Mouse (Mus musculus) layer of hippocampus, adult 18-20 months (tissue): ENCODE measurements around the gene Pik3r3. TPM values are rescaled to one million over a fixed set of nuclear protein-coding genes. Genes with fewer than 3 reads are reported as not detected.
"Not testable (repeated sequence)": the region's sequence is repeated elsewhere in the genome, so short reads cannot be mapped to it uniquely, and the experiment has no call there.

ENCODE experiments used
- DNase-seq, 2 experiments: peaks; one replicate each; pipeline ENCODE4 v3.0.0; 2022; ENCODE audit warnings: low spot score in 2 of 2
- total RNA-seq, 2 experiments: library from RNA; stranded (reverse); gene quantifications; 2 replicates each; pipeline ENCODE4 v1.2.3; 2021

Pik3r3 gene
- total RNA-seq, 2 experiments from 2014 or later = 31.3 to 34.3 TPM

DNA sequence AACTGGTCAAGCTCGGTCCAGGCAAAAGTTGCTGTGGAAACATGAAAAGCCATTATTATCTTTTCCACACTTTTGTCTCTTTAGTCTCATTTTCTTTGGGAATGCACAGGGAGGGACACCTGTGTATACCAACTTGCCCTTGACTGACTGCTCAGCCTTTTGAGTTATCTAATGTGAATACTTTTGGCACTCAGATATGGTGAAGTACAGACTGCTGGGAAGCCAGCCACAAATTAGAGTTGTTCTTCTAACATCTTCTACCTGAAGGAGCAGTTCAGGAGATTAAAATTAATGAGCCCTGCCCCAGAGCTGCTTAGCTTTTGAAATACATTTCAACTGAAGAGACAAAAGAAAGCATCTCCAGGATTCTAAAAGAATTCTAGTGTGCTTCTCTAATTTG lies 2.4 kb upstream of the Pik3r3 start:
- no peak for DNase-seq

DNA sequence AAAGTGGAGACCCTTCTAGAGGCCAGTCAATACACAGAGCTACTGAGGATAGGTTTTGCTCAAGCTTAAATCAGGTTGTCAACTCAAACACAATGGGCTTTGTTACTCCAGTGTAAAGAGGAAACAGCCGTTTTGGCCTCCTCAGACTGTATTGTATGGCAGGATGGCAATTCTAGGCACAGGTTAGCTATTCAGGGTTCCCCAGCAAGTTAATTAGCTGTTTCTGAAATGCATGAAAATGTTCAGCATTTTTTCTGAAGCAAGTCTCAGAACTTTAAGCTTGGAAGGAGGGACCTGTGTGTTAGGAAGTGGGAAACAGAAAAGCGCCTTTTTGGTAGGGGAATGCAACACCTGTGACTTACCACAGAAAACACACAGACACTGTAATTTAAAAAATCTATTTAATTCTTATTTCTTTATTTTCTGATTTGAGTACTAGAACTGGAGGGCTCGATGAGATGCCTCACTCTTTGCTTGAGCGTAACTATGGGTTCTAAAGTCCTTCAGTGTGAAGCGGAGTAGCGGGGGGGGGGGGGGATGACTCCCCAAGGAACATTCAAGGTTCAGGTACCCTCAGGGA lies 1.3 kb upstream of the Pik3r3 start:
- DNase-seq = no peak

DNA sequence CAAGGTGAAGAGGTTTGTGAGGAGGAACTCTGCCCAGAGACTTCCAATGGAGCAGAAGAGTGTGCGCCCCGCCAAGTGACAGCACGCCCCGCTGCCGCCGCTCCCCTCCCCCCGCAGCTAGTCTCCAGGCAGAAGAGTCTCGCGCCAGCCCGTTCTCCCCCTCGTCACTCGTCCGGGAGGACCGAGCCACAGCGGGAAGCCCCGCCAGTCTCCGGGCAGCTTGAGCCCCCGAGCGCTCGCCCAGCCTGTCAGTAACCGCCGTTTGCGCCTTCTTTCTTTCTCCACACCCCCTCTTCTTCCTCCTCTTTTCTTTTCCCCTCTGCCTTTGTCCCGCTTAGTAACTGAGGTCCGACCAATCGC lies 658 bp upstream of the Pik3r3 start:
- DNase-seq = no peak

DNA sequence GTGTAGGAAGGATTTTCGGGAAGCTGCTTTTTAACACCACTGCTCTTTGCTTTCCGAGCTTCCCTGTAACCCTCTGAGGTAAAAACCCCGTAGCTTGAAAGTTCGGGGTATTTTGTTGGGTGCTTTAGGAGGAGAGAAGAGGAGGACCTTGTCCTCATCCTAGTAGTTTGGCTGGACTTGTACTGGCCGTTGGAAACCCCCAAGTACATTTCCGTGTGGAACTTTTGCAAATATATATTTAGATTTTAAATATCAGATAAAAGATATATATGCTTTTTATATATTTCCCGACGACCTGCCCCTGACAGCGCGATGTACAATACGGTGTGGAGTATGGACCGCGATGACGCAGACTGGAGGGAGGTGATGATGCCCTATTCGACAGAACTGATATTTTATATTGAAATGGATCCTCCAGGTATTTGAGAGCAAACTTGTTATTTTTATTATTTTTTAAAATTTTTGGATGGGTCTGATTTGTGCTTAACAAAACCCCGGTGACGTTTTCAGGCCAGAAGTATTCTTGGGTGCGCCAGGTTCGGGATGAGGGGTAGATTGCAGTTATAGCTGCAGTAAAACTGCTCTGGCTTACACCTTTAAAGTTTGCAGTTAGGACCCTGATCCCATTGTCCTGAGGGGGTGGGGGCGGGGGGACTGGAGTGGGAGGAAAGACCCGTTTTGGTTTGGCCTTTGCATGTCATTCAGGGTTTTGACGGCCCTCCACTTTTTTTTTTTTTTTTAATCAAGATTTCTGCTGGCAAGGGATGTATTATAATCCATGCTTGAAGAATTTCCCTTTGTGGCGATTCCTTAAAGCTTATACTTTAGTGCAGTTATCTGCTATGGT lies 801 bp downstream of the Pik3r3 start:
- peak; percentile 26 to 36 for DNase-seq

DNA sequence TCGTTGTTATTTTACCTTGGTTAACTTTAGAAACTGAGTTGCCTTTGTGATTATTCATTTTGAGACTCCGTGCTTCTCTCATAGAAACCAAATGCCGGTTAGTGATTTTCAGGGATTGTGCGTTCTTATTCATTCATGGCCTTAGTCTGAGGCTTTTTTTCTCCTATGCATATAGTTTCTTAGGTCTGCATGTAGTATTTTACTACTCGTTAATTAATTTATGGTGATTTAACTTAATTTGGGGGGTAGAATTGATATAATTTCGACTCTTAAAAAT lies 1.4 kb downstream of the Pik3r3 start:
- no peak for DNase-seq

DNA sequence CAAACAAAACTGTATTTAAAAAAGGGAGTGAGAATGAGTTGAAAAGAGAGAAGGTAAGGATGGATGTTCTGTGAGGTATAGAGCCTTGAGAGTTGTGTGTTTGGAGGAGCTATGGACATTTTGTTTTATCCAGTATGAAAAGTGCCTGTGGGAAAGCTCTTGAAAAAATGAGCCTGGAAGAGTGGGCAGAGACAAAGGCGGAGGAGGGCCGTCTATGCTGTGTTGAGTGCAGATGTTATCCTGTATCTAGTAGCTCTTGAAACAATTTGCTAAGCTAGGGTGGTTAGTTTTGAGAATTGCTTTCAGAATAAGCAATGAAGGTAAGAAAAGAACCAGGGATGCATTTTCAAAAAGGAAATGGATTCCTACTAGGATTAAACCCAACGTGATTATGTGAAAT lies 22.0 kb downstream of the Pik3r3 start:
- peak in 1 of 2 experiments; percentile 12 for DNase-seq

DNA sequence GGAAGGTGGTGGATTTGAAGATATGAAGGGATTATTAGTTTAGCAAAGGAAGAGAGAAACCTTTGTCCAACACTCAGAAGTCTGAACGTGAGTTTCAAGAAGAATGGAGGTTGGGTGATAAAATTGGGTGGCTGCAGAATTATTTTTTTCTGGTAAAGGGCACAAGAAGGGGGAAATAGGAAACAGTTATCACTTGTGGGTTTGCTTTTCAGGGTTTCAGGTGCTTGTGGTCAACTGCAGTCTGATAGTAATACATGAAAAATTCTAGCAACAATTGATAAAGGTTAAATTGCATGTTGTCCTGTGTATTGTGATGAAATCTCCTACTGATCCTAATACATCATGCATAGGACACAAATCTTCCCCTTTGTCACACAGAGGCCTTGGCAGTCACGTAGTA lies 22.8 kb downstream of the Pik3r3 start:
- no peak for DNase-seq

DNA sequence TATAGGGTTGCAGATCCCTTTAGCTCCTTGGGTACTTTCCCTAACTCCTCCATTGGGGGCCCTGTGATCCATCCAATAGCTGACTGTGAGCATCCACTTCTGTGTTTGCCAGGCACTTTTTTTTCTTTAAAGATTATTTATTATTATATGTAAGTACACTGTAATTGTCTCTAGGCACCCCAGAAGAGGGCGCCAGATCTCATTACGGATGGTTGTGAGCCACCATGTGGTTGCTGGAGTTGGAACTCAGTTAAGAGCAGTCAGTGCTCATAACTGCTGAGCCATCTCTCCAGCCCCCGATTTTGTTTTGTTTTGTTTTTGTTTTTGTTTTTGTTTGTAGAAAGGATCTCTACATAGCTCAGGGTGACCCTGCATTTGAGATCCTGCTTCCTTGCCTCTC lies 24.5 kb downstream of the Pik3r3 start:
- DNase-seq = not testable (repeated sequence)

DNA sequence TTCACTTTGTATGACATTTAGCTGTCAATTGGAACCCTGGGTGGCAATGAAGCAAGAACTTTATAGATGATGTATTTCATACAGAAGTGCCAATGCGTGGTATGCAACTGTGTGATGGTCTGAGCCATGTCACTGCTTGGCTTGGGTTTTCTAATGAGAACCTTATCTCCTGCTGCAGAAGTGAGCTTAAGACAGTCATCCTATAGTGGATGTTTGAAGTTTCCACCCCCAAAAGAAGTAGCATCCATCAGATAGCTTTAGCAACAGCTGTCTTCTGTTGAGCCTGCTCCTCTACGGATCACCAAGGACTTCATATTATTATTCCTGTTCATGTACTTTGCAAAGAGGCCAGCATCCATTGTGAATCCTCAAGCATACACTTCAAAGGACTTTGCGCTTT lies 28.6 kb downstream of the Pik3r3 start:
- DNase-seq = no peak

DNA sequence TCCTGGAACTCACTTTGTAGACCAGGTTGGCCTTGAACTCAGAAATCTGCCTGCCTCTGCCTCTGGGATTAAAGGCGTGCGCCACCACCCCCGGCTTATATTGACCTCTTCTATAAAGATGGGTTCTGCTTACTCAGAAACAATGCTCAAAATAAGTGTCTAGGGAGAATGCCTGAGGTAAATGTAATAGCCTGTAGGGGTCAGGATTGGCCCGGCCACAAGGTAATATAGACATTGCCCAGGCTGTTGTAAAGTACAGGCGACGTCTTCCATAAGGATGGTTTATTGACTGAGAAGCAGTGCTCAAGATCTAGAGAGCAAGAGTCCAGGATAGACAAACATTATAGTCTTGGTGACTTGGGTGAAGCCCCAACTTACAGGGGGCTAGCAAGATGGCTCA lies 46.8 kb downstream of the Pik3r3 start:
- DNase-seq = no peak

DNA sequence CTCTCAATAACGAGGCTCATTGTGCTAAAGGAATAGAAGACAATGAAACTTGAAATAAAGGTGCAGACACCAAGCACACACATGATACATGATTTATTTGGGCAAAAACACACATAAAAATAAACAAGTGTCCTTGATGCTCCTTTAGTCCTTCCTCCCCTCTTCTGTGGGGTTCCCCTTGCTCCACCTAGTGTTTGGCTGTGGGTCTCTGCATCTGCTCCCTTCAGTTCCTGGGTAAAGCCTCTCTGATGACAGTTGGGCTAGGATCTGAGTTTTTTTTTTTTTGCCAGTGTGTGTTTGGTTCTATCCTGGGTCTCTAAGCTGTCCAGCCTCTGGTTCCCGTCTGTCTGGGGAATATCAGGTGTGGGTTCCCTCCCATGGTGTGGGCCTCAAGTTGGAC lies 60.8 kb downstream of the Pik3r3 start:
- DNase-seq = peak in 1 of 2 experiments; percentile 39

DNA sequence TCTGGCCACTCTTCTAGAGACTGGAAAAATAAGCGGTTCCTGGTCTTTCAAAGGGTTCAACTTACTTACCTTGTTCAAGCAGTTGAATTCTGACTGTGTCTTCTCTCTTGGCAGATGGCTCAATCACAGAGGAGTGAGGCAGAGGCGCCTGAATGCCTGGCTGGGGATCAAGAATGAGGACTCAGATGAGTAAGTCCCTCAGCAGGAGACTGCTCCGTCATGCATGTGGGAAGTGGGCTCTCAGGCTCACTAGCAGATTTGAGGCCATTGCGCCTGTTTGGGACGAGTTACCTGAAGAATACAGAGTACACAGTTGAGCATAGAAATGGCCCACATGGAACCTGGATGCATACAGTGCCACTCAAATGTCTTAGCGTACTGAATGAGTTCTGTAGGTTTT lies 70.1 kb downstream of the Pik3r3 start:
- peak; percentile 35 to 44 for DNase-seq

DNA sequence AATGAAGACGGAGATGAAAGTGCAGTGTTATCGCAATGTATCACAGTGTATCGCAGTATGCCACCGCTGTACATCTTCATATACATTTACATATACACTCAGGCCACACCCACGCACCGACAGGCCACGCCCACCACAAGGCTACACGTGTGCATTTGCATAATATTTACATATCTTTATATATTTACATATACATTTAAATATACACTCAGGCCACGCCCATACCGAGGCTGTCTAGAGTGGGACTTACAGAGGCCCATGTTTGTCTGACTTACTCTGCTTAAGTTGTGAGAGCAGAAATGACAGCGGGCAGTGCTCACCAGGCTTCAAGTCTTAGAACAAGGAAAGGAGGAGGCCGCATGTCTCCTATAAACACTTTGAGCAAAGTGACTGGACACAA lies 71.9 kb downstream of the Pik3r3 start:
- DNase-seq = no peak

DNA sequence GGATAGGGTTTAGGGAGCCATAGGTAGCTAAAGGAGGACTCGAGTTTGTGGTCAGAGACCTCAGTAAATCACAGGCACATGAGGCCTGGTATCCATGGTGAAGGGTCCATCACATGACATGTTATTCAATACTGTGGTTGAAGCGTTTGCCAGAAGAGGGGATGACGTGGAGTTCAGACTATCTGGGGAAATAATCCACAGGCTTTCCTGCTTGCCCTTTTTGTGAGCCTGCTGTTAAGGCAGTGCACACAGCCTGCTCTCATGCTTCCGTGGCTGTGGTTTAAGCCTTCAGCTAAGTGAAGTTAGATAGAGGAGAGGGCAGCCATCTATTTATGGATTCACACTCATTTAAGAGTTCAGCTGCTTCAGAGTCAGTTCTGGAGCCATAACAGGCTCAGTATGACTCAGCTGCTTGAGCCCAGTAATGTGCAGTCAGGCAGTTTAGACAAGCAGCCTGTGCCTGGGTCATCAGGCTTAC lies 79.5 kb downstream of the Pik3r3 start:
- peak in 1 of 2 experiments; percentile 10 for DNase-seq

DNA sequence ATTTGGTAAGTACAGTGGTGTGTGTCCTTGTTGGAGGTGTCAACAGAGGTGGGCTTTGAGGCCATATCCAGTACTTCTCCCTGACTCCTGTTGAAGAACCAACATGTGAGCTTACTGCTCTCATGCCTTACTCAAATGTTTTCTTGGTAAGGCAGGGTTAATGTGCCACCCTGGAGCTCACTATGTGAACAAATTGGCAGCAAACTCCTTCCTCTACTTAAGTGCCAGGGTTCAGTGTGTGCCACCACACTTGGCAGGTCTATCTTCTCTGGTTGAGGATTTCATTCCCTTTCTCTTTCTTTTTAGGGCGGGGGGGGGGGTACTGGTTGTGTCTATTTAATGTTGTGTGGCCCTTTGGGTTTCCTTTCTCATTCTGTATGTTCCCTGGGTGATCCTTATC lies 83.1 kb downstream of the Pik3r3 start:
- no peak for DNase-seq

DNA sequence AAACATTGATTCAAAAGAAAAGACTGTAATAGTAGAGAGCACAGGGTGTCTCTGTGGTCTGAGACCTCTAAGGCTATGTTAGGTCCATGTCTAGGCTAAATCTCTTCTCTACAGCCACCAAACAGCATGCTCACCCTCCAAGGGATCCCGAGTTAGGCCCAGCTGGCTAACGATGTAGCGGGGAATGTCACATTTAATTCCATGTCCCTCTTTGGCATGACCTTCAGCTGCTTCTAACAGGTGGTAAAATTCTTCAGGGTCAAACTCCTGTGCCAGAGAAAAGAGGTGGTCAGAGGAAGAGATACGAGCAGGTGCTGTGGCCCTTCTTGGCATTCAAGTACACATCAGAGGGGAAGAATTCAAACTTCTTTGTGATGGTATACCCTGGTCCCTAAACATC lies 96.2 kb downstream of the Pik3r3 start:
- no peak for DNase-seq

DNA sequence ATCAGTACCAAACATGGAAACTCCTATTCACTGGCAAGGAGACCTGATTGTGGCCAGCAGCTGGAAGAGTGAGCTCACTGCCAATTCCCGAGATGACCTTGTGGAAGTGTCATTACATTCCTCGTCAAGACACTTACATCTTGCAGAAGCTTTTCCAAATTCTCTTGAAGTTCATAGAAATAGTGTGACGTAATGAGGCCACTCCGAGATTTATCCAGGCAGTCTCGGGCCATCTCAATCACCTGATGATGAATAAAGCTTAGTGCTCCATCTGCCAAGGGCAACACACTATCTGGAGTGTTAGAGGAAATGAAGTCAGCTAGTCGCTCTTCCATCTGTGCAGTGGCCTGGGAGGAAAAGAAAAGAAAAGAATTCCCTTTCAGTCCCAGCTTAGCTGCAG lies 100.7 kb downstream of the Pik3r3 start:
- DNase-seq = no peak

DNA sequence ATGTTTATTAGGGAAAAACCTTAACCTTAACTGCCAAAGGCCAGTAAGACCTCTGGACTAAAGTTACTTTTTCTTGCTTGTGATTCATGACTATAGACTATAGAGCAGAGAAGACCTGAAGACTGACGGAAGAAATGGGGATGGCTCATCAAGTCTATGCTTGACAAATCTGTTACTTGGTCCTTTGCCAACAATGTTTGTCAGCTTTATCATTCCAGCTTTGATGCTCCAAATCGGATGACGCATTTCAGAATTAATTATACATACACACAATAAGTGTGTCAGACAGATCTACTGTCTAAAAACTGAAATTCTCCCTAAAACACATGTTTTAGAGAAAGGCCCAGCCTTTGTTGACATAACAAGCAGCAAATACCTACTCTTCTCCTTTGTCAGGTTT lies 107.8 kb downstream of the Pik3r3 start:
- no peak for DNase-seq

DNA sequence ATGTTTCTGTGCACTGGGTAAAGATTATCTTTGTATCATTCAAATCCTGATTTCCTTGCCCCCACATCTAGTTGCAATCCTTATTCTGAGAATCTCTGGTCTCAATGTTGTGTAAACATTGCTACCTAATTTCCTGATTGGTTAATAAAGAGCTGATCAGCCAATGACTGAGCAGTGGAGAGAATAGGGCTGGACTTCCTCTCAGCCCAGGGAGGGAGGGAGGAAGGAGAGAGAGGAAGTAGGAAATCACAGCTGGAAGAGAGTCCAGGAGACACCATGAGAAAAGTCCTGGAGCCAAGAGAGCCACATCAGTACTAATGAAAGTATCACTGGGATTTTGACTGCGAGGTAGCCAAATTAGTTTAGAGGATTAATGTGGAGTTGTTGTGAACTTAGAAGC lies 114.9 kb downstream of the Pik3r3 start:
- no peak for DNase-seq

DNA sequence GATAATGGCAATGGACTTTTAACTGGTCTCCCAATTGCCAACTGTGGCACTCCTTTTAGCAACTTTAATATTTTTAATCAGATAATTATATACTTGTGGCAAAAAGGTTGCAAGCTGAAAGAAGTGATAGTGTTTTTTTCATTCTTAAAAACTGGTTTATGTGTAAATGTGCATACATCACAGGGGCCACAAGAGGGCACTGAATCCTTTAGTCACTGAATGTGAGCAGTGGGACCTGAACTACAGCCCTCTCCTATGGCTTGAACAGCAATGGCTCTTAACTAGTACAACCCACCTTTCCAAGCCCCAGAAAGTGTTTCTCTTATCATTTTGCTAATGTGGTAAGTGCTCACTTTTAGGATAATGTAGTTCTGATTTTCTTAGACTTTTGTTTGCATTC lies 120.7 kb downstream of the Pik3r3 start:
- peak in 1 of 2 experiments; percentile 82 for DNase-seq

DNA sequence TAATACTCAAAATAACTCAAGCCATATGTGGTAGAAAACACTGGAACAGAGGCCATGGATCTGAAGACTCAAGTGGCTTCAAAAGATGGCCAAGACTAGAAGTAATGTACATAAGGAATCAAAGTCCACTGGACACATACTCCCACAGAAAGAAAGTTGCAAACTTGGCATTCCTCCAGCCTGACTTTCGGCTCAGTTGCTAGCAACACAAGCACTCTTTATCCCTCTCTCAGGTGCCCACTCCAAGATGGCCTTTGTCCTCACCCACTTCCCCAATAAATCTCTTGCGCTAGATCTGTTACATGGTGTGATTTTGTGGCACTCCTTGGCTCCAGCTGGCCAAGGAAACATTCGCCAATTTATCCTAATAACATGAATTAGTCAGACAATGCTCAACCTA lies 131.1 kb downstream of the Pik3r3 start:
- DNase-seq = no peak
